Mouse (Mus musculus) kidney, embryonic 16.5 days (tissue): ENCODE data around the gene Rev1. TPM values are rescaled to one million over a fixed set of nuclear protein-coding genes. Genes with fewer than 3 reads are reported as not detected.

ENCODE experiments used
- polyA plus RNA-seq: library from polyadenylated mRNA; unstranded; fragments of >200 nt; fragmentation: Nextera tagmentation; extraction: Ambion mirVana; gene quantifications from 2 replicates; pipeline ENCODE4 v1.2.1, GENCODE M21; 2015

Gene Rev1
- polyA plus RNA-seq, 1 experiment from 2014 or later, result 18.2 TPM

Other genes starting within 250 kb of the Rev1 start
- gene Mitd1, start 239.4 kb downstream of the Rev1 start, polyA plus RNA-seq, result 23.9 and 27.4 TPM in 2 replicates
- 228 and 234 TPM in 2 replicates for gene Mrpl30, start 239.3 kb downstream of the Rev1 start, polyA plus RNA-seq
- not detected in 2 replicates for gene Lyg2, start 213.3 kb downstream of the Rev1 start, polyA plus RNA-seq
- gene Lyg1, start 172.0 kb downstream of the Rev1 start, polyA plus RNA-seq, result not detected in 2 replicates
- 130 and 136 TPM in 2 replicates for gene Txndc9, start 131.9 kb downstream of the Rev1 start, polyA plus RNA-seq
- gene Eif5b, start 131.8 kb downstream of the Rev1 start, polyA plus RNA-seq, result 21.4 and 27.1 TPM in 2 replicates